Mouse (Mus musculus): ENCODE measurements around the gene Artn. TPM values are rescaled to one million over a fixed set of nuclear protein-coding genes. Genes with fewer than 3 reads are reported as not detected.

Gene Artn
- total RNA-seq, 2 experiments from 2014 or later = 3.6 to 3.9 TPM

DNA sequence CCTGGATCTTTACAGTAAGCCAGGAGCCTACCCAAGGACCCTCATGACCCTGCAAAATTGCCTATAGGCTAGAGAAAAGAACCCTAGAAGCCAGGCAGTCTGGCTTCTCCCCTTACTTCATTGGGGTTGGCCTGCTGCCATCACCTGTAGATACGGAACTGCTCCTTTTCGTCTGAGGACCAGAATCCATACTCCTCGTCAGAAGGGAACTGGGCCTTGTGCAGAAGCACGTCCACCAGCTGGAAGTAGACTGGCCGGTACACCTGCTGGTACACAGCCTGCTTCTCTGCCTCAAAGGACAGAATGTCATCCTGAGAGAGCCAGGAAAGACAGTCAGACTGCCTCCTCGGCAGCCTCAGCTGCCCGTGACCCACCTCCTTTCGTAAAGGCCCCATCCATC lies 24.8 kb downstream of the Artn start:
- no peak for TF ChIP-seq CTCF (IDR thresholded peaks at IDR 0.05)
- DNase-seq (ENCODE audit: extremely low spot score in 1 of 2, low spot score in 2 of 2) = no peak
- H3K4me3 ChIP-seq = no peak overlapping the region
- intact Hi-C loops (cut with DNase I) = no loop called here
- peak overlapping the region; percentile 40 for H3K27ac ChIP-seq

DNA sequence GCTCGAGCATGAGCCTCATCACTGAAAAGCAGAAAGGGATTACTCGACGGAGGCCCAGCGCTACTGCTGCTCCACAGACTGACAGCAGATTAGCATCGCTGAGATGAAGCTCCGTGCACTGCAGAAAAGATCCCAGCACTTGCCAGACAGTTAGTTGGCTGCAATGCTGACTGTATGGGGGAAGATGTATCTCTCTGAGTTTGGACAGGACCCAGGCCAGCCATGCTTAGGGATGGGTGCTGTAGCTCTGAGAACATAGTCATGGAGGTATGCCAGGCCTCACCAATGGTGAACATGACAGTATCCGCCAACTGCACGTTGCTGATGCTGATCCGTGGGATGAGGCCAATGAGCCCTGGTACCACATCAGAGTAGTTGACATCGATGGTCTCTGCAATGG lies 25.5 kb downstream of the Artn start:
- intact Hi-C loops (cut with DNase I) = no loop called here
- no peak for DNase-seq (ENCODE audit: extremely low spot score in 1 of 2, low spot score in 2 of 2)
- no peak for TF ChIP-seq CTCF (IDR thresholded peaks at IDR 0.05)
- no peak overlapping the region for H3K4me3 ChIP-seq
- peak overlapping the region; percentile 40; the same call in 1 of the 2 replicates for H3K27ac ChIP-seq

DNA sequence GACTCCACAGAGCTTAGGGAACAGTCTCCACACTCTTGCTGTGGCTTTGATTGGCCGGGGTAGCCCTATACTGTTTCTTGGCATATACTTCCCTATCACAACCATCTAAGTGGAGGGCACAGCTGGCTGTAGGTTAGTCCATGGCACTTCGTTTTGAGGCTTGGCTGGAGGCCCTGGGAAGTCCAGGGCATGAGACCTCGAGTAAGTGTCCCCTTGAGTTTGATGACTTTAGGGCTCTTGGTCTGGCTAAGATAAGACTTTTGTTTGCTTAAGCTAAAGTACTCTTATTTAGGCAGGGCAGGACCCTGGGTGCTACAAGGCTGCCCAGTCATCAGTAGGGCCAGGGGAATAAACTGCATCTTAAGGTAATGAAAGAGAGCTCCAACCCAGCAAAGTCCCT lies 31.5 kb downstream of the Artn start:
- no peak for TF ChIP-seq CTCF (IDR thresholded peaks at IDR 0.05)
- no peak overlapping the region for H3K4me3 ChIP-seq
- no peak for DNase-seq (ENCODE audit: extremely low spot score in 1 of 2, low spot score in 2 of 2)
- no peak overlapping the region for H3K27ac ChIP-seq
- intact Hi-C loops (cut with DNase I) = no loop called here

- intact Hi-C loops (cut with DNase I) = no loop called here
- no peak for TF ChIP-seq CTCF (IDR thresholded peaks at IDR 0.05)
- no peak overlapping the region for H3K27ac ChIP-seq
- no peak overlapping the region for H3K4me3 ChIP-seq
- no peak for DNase-seq (ENCODE audit: extremely low spot score in 1 of 2, low spot score in 2 of 2)
Measured at GRCm38 (mm10) chr4:117896031-117896430, 33.5 kb downstream of the Artn start.

DNA sequence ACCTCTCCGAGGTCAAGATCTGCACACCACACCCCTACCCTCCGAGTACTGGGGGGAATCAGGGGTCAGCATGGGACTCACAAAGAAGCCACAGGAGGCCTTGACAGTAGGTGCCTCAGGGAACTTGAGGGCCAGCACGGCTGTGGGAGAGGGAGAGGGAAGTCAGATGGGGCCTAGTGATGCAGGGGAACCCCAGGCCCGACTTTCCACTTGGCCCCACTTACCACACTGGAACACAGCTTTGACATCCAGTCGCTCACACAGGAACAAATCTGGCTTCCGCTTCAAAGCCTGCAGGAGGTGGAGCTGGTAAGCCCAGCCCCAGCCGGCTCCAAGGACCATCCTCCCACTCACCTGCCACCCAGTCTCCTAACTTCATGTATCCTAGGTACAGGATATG lies 34.2 kb downstream of the Artn start:
- Histone ChIP-seq H3K4me3 (no peak overlapping the region), H3K27ac (no peak overlapping the region)
- TF ChIP-seq CTCF (IDR thresholded peaks at IDR 0.05) = no peak
- intact Hi-C loops (cut with DNase I) = loop anchor here (1.0 kb wide), 1 partner anchor 8 kb away; no protein-coding TSS in a partner anchor
- DNase-seq (ENCODE audit: extremely low spot score in 1 of 2, low spot score in 2 of 2) = no peak

- no peak for DNase-seq (ENCODE audit: extremely low spot score in 1 of 2, low spot score in 2 of 2)
- intact Hi-C loops (cut with DNase I) = no loop called here
- H3K4me3 ChIP-seq = no peak overlapping the region
- no peak overlapping the region for H3K27ac ChIP-seq
- no peak for TF ChIP-seq CTCF (IDR thresholded peaks at IDR 0.05)
Measured at GRCm38 (mm10) chr4:117894601-117895000, 35.0 kb downstream of the Artn start.

DNA sequence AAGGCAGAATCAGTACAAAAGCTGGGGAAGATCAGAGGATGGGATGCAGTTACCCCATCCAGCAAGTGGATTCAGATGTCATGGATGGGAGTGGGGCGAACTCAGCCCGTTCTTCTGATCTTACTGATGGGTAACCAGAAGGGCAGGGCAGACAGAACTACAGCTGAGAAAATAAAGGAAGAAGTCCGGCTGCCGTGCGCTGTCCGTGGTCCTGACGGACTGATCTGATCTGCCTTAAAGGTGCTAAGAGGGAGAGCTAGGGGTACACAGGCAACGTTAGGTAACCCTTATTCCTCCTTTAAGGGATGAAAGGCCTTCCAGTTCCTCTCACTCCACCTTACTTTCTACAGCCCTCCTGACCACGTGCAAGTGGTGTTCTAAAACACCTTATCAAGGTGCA lies 36.2 kb downstream of the Artn start:
- H3K27ac ChIP-seq = no peak overlapping the region
- DNase-seq (ENCODE audit: extremely low spot score in 1 of 2, low spot score in 2 of 2) = no peak
- H3K4me3 ChIP-seq = no peak overlapping the region
- no peak for TF ChIP-seq CTCF (IDR thresholded peaks at IDR 0.05)
- intact Hi-C loops (cut with DNase I) = no loop called here

GRCm38 (mm10) chr4:117891738-117892161 lies 37.8 kb downstream of the Artn start, which contains the start of gene Dph2:
Dph2 (minus strand) TSS chr4:117892032.
- Histone ChIP-seq H3K27ac (peak within 1 kb of the TSS; percentile 6; the same call in 1 of the 2 replicates), H3K4me3 (peak within 1 kb of the TSS; percentile 67)
- TF ChIP-seq CTCF (IDR thresholded peaks at IDR 0.05) = no peak
- intact Hi-C loops (cut with DNase I) = no loop called here
- DNase-seq (ENCODE audit: extremely low spot score in 1 of 2, low spot score in 2 of 2) = peak; percentile 73 to 80

GRCm38 (mm10) chr4:117890750-117891149 lies 38.8 kb downstream of the Artn start:
- H3K4me3 ChIP-seq = no peak overlapping the region
- TF ChIP-seq CTCF (IDR thresholded peaks at IDR 0.05) = no peak
- intact Hi-C loops (cut with DNase I) = no loop called here
- no peak for DNase-seq (ENCODE audit: extremely low spot score in 1 of 2, low spot score in 2 of 2)
- H3K27ac ChIP-seq = no peak overlapping the region

GRCm38 (mm10) chr4:117890031-117890430 lies 39.5 kb downstream of the Artn start:
- H3K27ac ChIP-seq = no peak overlapping the region
- intact Hi-C loops (cut with DNase I) = no loop called here
- no peak overlapping the region for H3K4me3 ChIP-seq
- no peak for TF ChIP-seq CTCF (IDR thresholded peaks at IDR 0.05)
- DNase-seq (ENCODE audit: extremely low spot score in 1 of 2, low spot score in 2 of 2) = no peak

DNA sequence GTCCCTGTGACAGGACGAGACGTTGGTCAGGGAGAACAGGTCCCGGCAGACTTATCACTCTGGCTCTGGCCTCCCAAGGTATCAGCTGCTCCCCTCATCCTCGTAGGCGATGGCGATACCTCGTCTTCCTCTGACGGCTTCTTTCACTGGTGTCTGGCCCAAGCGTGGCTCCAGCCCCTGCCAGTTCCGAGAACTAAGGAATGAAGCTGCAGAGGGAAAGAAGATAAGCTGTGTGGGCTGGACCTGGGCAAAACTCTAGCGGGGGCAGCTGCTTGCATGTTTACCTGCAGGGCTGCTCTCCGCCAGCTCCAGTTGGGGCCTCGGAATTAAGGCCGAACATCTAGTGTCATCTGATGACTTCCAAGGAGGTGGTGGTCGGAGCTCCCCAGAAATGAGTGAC lies 40.1 kb downstream of the Artn start:
- no peak for DNase-seq (ENCODE audit: extremely low spot score in 1 of 2, low spot score in 2 of 2)
- intact Hi-C loops (cut with DNase I) = no loop called here
- Histone ChIP-seq H3K4me3 (no peak overlapping the region), H3K27ac (no peak overlapping the region)
- no peak for TF ChIP-seq CTCF (IDR thresholded peaks at IDR 0.05)

GRCm38 (mm10) chr4:117887920-117888319 lies 41.6 kb downstream of the Artn start:
- Histone ChIP-seq H3K27ac (peak overlapping the region; percentile 97; the same call in 1 of the 2 replicates), H3K4me3 (peak overlapping the region; percentile 89)
- no peak for TF ChIP-seq CTCF (IDR thresholded peaks at IDR 0.05)
- no peak for DNase-seq (ENCODE audit: extremely low spot score in 1 of 2, low spot score in 2 of 2)
- intact Hi-C loops (cut with DNase I) = loop anchor here (2.0 kb wide), 1 partner anchor 27 kb away; the partner anchor contains the start of gene Ipo13

GRCm38 (mm10) chr4:117887133-117887532 lies 42.4 kb downstream of the Artn start, which contains the start of gene Atp6v0b:
Atp6v0b (minus strand) TSS chr4:117887333.
- TF ChIP-seq CTCF (IDR thresholded peaks at IDR 0.05) = no peak
- peak within 1 kb of the TSS; percentile 97 for H3K27ac ChIP-seq
- peak within 1 kb of the TSS; percentile 89 for H3K4me3 ChIP-seq
- peak; percentile 96 for DNase-seq (ENCODE audit: extremely low spot score in 1 of 2, low spot score in 2 of 2)
- intact Hi-C loops (cut with DNase I) = loop anchor here (2.0 kb wide), 1 partner anchor 28 kb away; the partner anchor contains the start of gene Ipo13

All from left cerebral cortex, adult 2 months (tissue).